Mouse (Mus musculus) induced T-regulatory cell, adult 2 months (primary cell): ENCODE data around the gene Vil1.

Experiments used
- DNase-seq: peaks from one replicate; pipeline ENCODE4 v3.0.0-alpha.2; 2012; ENCODE audit warnings: low read depth

Gene Vil1

DNA sequence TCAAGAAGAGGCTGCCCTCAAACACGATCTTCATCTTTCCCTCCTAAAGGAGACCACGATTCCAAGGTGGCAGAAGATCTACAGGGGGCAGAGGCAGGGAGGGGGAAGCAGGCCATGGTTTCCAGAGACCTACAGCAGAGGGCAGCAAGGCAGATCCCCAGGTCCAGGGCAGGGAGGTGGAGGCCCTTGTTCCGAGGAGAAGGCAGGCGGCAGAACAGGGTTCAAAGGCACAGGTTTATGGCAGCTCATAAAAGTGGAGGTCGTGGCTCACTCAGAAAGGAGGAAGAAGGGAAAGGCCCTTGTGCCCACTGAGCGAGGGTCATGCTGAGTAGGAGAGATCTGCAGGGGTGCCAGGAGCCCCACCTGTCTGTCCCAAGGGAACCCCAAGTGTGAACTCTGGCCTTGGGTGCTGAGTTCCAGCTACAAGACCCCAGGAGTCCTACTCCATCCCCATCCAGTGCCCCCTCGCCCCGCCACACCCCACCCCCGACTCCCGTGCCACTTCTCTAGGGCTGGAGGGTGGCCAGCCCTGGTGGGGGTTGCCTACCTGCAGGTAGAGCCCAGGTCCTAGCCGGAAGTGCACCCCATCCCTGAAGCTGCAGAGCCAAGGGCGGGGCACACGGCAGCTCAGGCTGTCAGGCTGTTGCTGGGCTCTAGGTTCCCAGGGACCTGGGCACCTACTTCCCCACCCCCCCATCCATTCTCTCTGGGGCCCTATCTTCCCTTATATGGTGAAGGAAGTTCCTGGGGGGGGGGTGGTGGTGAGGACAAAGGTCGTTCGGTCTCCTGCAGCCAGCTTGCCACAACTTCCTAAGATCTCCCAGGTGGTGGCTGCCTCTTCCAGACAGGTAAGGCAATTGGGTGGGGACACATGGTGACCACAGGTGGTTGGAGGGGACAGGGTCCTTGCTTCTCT is at the start of gene Vil1:
Gene Vil1 (plus strand): TSS at position 788 of the 916 bp plus-strand sequence.
- no peak for DNase-seq

DNA sequence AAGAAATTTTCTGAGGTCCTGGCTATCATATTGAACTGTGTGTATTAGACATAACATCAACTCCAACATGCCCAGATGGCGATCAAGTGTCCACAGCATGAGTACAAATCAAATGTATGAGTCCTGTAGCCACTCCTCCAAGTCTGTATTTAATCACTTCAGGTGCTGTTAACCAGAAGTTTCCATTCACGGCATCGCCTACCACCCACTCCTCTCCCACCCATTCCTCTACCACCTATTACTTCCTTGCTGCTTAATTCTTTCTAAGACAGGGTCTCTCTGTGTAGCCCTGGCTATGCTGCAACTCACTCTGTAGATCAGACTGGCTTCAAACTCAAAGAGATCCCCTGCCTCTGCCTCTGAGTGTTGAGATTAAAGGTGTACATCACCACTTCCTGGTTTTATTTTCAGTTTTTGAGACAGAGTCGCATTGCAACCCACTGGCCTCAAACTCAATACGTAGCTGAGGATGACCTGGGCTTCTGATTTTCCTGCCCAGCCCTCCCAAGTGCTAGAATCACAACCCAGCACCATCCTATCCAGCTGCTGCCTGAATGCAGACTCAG is 49.1 kb upstream of the Vil1 start:
- DNase-seq, result peak; percentile 61

DNA sequence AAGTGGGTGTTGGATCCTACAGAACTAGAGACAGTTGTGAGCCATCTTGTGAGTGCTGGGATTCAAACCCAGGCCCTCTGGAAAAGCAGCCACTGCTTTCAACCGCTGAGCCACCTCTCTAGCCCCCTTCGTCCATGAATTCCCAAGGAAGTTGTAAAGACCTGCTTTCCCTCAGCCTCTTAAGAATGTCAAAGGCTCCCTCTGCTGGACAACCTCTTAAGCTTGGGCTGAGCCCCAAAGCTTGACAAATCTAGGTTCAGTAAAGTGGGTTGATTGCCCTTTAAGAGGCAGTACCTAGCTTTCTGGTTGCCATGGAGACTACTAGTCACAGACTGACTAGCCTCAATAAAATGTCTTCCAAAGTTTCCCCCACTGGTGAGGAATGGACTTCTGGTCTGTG is 47.4 kb upstream of the Vil1 start, which contains the start of gene Catip:
Gene Catip (plus strand): TSS at position 297 of the 400 bp plus-strand sequence.
- peak; percentile 89 for DNase-seq

DNA sequence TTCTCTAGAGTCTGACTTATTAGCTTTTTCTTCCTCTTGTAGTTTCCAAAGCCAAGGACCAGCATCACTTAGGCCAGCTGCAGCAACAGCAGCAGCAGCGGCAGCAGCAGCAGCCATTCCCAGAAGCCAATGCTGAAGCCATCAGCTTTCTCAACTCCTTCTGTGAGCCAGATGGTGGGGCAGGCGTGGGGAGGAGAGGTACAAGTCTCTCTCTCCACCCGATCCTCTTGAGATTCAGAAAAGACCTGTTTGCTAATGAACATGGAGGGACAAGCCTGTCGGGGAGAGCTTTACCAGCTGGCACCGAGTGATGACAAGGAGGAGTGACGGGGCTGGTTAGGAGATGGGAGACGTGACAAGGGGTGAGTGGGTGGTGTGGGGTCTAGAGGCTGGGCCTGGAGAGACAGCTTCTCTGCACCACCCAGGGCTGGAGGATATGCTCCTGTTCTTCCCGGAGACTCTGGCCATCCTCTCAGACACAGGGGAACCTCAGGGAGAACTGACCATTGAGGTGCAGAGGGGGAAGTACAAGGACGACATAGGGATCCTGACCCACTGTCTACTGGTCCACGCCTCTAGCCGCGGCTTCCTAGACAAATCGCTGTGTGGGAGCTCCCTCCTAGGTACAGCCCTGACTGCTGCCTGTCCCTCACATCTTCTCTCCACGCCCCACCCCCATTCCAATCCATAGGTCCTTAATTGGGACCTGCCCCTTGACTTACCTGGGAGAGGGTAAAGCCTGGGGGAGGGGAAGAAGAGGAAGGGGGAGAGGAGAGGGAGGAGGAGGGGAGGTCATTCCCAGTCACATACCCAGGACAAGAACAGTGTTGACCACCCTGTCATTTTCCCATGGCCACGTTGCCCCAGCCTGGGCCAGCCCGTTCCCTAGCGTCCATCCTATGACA is 46.6 kb upstream of the Vil1 start:
- DNase-seq, result no peak

DNA sequence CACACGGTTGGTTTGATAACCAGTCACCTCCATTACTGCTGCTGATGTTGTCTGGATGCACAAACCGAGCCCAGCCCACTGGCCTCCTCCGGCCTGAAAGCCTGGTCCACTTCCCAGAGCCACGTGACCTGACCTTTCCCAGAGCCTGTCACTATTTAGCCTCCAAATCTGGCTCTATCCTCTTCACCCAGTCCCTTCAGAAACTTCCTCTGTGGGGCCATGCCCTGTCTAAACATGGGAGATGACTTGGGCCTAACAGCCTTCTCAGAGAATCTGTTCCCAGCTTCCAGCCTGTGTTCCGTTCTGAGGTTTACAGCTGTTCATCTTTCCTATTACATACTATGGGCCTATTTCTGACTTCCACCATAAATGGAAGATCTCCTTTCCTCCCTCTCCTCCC is 45.7 kb upstream of the Vil1 start:
- DNase-seq, result no peak

DNA sequence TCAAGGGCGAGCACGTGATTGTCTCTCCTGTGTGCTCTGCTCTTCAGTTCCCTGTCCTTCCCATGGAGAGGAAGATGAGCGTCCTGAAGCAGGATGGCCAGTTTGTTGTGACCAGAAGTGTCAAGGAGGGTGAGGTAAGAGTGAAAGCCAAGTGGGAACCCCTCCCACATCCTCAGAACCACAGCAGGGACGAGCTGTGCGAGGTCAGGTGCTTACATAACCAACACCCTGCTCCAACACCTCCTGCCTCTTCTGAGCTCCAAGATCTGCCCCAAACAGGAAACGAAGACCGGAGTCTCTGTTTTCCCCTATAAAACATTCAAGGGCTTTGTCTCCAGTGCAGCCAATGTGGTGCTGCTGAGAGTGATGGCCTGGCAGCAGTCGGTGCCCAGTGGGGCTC is 44.9 kb upstream of the Vil1 start:
- no peak for DNase-seq

DNA sequence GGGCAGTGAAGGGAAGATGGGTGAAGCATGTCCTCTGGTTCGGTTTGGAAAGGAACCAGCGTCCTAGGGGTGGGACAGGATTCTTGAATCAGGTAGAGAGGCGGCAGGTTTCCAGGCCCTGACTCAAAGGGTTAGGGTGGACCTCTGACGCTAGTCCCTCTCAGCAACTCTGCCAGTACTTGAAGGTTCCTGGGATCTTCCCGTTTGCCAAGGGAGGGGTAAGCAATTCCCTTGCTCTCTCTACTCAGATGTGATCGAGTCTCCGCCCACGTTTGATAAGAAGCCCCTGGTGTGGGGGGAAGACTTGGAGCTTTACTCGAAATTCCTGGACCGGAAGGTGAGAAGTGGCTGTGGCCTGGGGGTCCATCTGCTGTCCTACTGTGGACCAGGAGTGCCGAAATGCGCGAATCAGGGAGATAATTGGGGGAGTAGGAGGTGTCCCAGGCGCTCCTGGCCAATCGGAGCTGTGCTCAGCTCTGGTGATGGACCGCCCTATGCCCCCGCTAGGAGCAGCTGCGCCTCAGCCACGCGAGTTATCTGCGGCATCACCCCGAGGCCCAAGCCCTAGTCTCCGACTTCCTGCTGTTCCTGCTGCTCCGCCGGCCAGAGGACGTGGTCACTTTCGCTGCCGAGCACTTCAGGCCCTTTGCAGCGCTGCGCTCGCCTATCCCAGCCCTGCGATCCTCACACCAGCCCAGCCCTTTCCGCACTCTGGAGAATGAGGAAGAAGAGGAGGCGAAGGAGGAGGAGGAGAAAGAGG is 41.1 kb upstream of the Vil1 start:
- DNase-seq, result peak; percentile 46

DNA sequence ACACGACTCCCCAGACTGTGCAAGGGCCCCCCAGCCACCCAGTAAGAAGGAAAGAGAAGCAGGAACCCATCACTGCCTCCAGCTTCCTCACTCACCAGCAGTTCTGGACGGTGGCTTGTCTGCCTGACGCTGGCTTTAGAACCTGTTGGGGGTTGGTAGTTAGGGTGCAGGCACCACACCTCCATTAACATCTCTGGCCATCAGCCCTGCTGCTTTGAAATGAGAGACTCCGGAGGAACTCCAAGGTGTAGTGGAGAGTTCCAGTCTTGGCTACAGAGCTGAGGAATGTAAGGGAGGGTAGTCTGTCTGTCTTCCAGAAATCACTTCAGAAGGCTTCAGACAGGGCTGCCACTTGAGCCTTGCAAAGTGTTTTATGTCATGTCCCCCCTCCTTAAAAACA is 39.1 kb upstream of the Vil1 start:
- DNase-seq, result no peak

DNA sequence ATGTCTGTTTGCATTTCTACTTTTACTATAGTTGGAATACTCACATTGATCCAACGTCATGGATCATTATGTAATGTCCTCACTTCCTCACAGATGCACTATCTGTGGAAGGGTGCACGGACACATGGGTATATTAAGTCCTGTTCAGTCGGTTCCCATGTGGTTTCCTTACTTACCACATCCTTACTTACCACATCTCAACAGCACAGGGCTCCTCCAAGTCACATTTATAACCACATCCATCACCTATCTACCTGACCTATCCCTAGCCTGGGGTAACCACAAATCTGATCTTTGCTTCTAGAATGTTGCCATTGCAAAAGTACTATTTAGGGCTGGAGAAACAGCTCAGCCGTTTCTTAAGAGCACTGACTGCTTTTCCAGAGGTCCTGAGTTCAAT is 35.8 kb upstream of the Vil1 start:
- DNase-seq, result peak; percentile 53

DNA sequence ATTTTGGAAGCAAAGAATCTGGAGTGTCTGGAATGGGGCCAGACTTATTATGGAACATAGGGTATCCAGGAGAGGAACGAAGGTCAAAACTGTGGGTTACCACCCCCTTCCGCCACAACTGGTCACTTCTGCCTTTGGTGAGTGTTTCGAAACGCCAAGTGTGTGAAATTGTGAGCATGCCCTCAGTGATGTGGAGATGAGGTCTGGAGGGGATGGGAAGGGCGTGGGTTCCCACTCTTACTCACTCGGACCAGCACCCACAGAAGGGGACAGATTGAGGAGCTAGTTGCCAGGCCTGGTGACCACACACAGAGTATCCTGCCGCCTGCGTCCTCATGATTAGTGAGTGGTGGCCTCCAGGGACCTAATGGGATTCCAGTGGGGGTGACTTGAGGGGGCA is 34.2 kb upstream of the Vil1 start, which contains the start of gene Slc11a1:
Gene Slc11a1 (plus strand): TSS at position 216 of the 400 bp plus-strand sequence.
- no peak for DNase-seq

DNA sequence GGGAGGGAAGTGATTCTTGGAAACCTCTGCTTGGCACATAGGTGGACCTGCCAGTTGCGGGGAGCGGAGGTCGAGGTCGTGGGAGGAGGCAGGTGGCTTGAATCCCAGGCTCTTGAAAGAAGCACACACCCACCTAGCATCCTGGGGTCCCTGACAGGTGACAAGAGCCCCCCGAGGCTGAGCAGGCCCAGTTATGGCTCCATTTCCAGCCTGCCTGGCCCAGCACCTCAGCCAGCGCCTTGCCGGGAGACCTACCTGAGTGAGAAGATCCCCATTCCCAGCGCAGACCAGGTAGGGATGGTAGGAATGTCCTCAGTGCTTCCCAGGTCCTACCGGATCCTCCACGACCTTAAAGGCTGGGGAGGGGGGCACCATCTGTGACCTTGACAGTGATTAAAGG is 33.6 kb upstream of the Vil1 start:
- DNase-seq, result no peak

DNA sequence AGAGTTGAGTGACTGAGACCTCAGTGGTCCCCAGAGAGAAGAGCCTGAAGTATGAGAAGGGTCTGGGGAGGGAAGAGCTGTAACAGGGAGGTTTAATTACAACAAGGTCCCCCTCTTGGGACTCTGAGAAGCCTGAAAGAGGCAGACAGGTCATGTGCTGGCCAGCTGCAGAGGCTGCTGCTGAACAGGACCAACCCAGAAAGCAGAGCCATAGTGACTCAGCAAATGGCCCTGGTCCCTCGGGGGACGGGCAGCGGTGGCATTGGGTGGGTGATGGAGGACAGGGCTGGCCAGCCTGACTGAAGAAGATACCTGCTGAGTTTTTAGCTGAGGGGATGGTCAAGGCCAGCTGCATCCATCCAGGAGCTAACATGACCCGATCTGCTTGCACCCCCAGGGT is 32.8 kb upstream of the Vil1 start:
- DNase-seq, result no peak

DNA sequence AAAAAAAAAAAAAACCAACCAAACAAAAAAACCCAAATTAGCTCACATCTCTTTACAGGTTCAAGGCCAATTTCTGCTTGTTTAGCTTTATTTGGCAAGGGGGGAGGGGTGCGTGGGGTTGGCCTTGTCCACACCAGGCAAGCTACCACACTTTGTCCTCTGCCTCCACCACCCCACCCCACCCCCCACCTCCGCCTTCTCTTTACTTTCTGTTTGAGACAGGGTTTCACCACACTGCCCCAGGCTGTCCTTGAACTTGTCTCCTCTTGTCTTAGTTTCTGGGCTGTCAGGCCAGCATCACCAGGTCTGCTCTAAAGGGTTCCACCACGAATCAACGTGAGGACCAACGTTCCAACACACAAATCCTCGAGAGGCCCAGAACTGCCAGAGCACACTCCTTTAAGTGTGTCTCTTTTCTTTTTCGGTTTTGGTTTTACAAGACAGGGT is 30.1 kb upstream of the Vil1 start:
- peak; percentile 62 for DNase-seq

DNA sequence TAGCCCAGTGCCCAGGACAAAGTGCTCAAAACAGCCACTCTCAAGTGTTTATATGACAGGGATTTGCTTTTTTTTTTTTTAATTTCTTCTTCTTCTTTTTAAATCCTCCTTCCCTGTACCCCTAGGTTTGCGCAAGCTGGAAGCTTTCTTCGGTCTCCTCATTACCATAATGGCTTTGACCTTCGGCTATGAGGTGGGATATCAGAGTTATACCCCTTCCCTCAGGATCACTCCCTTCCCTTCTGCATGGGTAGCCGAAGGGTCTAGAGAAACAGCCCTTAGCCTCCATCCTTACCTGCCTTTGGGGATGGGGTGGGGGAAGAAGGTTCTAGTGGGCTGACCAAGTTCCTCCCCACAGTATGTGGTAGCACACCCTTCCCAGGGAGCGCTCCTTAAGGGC is 28.7 kb upstream of the Vil1 start:
- DNase-seq, result no peak

DNA sequence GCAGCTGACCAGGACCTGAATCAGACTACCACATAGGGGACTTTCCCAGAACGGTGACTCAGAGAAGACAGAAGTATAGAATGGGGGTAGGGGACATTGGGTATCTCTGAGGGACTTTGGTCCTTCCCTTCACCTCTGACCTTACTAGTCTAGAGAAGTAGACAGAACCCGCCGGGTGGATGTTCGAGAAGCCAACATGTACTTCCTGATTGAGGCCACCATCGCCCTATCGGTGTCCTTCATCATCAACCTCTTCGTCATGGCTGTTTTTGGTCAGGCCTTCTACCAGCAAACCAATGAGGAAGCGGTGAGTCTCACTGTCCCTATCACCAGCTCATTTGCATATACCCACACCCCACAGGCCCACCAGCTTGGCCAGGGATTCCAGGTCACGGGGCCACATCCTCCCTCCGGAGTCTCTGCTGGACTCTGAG is 27.6 kb upstream of the Vil1 start:
- peak; percentile 51 for DNase-seq

DNA sequence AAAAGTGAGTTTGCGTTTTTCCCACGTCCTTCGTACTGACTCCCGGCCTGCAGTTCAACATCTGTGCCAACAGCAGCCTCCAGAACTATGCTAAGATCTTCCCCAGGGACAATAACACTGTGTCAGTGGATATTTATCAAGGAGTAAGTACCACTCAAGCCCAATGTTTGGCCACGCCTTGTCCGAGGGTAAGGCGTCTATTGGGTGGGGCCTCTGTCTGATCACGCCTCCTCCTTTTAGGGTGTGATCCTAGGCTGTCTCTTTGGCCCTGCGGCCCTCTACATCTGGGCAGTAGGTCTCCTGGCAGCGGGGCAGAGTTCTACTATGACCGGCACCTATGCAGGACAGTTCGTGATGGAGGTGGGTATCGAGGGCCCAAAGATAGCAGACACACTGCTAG is 25.8 kb upstream of the Vil1 start:
- no peak for DNase-seq

DNA sequence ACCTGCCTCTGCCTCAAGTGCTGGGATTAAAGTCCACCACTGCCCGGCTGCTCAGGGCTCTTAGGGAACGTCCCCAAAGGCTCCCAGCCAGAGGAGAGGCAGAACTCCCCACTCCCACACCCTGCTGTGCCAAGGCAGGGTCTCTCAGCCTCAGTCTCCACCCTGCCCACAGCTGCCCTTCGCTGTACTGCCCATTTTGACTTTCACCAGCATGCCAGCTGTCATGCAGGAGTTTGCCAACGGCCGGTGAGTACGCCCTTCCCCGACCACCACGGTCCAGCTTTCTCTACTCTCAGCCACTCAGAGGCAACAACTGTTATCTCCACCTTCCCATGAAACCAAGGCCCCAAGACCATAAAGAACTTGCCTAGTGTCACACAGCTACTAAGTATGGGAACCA is 24.7 kb upstream of the Vil1 start:
- DNase-seq, result no peak

DNA sequence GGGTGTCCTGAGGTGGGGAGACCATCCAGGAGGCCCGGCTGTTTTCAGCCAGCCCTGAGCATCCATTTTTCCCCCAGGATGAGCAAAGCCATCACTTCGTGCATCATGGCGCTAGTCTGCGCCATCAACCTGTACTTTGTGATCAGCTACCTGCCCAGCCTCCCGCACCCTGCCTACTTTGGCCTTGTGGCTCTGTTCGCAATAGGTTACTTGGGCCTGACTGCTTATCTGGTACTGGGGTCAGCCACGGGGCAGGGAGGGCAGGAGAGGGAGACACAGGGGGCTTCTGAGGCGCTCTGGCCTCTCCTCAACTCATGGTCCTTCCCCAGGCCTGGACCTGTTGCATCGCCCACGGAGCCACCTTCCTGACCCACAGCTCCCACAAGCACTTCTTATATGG is 24.1 kb upstream of the Vil1 start:
- DNase-seq, result no peak

DNA sequence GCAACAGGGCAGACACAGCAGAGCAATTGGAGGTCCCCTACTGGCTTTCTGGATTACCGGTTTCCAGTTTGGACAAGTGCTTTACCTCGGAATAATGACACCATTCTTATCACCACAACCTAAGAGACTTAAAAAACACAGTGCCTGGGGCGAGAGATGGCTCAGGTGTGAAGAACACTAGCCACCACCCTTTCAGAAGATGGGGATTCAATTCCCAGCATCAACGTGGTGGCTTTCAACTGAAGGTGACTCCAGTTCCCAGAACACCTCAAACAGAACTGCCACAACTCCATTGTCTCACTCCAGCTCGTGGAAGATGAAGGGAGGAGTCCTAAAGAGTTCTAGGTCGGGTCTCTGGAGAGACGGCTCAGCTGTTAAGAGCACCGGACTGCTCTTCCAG is 23.6 kb upstream of the Vil1 start:
- no peak for DNase-seq

DNA sequence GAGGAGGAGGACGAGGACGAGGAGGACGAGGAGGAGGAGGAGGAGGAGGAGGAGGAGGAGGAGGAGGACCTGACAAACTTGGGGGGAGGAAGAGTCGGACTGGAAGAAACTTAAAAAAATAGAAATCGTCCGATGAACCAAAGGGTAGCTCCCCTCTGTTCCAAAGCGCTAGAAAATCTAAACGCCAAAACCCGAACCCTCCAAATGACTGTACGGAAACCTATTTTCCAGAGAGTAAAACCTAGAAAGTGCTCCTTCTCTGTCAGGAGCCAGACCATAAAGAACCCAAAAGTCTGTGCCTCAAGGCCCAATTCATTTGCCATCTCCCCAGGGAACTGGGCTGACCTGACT is 22.8 kb upstream of the Vil1 start:
- no peak for DNase-seq

DNA sequence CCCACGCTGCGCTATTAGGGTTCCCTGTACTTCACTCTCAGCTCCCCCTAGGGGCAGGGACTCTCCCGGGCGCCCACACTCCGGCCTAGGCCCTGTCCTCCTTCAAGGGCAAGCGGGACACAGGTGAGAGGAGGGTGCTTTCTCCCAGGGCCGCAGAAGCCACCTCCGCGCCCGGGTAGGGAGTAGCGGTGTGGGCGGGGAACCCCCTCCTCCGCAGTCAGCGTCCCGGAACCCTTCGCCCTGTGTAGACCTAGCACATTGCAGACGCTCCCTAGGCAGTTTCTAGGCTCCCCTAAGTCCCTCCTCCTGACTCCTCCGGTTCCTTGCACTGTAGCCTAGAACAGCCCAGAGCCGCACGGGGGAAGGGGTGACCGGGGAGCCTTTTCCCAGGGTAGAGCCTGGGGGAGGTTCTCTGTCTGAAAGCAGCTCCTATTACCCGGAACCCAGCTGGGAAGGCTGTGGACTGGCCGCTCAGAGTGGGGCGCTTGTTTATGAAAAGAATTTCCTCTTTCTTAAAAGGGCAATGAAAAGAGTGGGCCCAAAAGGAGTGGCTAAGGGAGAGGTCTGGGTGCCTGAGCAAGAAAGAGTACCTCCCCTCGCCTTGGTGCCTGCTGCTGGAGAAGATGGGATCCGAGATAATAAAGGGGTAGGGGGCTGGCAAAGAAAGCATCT is 22.3 kb upstream of the Vil1 start:
- peak; percentile 97 for DNase-seq
